Mouse (Mus musculus) heart, embryonic 10.5 days (tissue): ENCODE data around the gene Fgfr2. TPM values are rescaled to one million over a fixed set of nuclear protein-coding genes. Genes with fewer than 3 reads are reported as not detected.

Source experiments
- DNase-seq: peaks from one replicate; pipeline ENCODE4 v3.0.0-alpha.2; 2017; ENCODE audit warnings: low spot score
- H3K27ac ChIP-seq: fragments of 300-500 bp; sonication (generic); 2 replicates; pipeline ENCODE4 v1.5.1; 2016; ENCODE audit warnings: mild to moderate bottlenecking
- H3K27me3 ChIP-seq: fragments of 300-500 bp; sonication (generic); 2 replicates; pipeline ENCODE4 v1.6.1; 2016; ENCODE audit warnings: mild to moderate bottlenecking; ENCODE audit not compliant: poor library complexity, insufficient read depth, severe bottlenecking
- H3K36me3 ChIP-seq: fragments of 300-500 bp; sonication (generic); 2 replicates; pipeline ENCODE4 v1.6.1; 2016; ENCODE audit warnings: mild to moderate bottlenecking, moderate library complexity
- H3K4me1 ChIP-seq: fragments of 300-500 bp; sonication (generic); 2 replicates; pipeline ENCODE4 v1.6.1; 2016; ENCODE audit warnings: mild to moderate bottlenecking
- H3K4me3 ChIP-seq: fragments of 300-500 bp; sonication (generic); 2 replicates; pipeline ENCODE4 v1.5.1; 2016; ENCODE audit warnings: mild to moderate bottlenecking, moderate library complexity
- H3K9me3 ChIP-seq: fragments of 300-500 bp; sonication (generic); 2 replicates; pipeline ENCODE4 v1.6.1; 2016; ENCODE audit warnings: mild to moderate bottlenecking, moderate library complexity
- WGBS: fragments of 180-500 bp; shearing (Covaris S2); methylation state at CpG from one replicate; pipeline ENCODE4 v1.1.7; 2016; 5-methylcytosine and 5-hydroxymethylcytosine counted together
- polyA plus RNA-seq: library from polyadenylated mRNA; unstranded; fragments of >200 nt; fragmentation: Nextera tagmentation; extraction: Ambion mirVana; gene quantifications from 2 replicates; pipeline ENCODE4 v1.2.1, GENCODE M21; 2016

The Fgfr2 gene
- polyA plus RNA-seq, 1 experiment from 2014 or later: 46.6 TPM

DNA sequence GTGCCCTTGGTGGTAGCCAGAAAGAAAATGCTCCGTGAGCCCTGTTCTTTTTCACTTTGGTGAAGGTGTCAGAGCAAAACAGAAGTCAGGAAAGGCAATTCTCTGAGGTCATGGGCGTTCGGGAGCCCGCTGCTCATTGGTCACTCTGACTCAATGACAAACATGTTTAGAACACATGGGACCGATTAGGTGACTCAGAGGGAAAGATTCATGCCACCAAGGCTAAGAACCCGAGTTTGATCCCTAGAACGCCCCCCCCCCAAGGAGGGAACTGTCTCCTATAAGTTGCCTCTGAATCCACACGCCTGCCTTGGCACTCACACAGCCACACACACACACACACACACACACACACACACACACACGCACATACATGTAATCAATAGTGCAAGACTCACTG is 2329.5 kb downstream of the Fgfr2 start:
- H3K27me3 ChIP-seq: no peaks in the 10 kb centered on the region
- no peaks in the 10 kb centered on the region for H3K36me3 ChIP-seq
- no peak for DNase-seq
- no peak overlapping the region for H3K4me3 ChIP-seq
- peaks cover 36% of the 10 kb centered on the region for H3K4me1 ChIP-seq
- peak overlapping the region; percentile 22; the same call in 1 of the 2 replicates for H3K27ac ChIP-seq
- 74% methylated on average over 9 of the region's 9 CpGs for WGBS
- H3K9me3 ChIP-seq: no peaks in the 10 kb centered on the region

DNA sequence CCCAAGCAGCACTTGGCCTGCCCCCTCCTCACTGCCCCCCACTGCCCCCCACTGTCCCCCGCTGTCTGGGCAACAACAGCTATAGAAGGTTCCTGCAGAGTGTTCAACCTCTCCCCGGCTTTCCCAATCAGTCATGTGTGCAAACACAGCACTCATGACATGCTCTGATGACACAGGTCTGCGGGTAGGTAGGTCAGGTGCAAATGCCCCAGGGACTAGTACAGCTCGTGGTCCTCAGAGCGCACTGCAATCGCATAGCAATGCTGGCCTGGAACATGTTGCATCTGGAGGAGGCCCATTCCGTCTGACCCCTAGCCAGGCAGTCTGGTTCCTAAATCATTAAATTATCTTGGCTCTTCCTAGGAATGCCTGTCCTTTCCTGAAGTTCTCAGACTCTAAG is 2333.7 kb downstream of the Fgfr2 start:
- Histone ChIP-seq H3K27ac (no peak overlapping the region), H3K36me3 (no peaks in the 10 kb centered on the region), H3K4me3 (no peak overlapping the region), H3K27me3 (no peaks in the 10 kb centered on the region), H3K9me3 (no peaks in the 10 kb centered on the region), H3K4me1 (peaks cover 36% of the 10 kb centered on the region)
- 78% methylated on average over 7 of the region's 7 CpGs for WGBS
- DNase-seq: no peak

DNA sequence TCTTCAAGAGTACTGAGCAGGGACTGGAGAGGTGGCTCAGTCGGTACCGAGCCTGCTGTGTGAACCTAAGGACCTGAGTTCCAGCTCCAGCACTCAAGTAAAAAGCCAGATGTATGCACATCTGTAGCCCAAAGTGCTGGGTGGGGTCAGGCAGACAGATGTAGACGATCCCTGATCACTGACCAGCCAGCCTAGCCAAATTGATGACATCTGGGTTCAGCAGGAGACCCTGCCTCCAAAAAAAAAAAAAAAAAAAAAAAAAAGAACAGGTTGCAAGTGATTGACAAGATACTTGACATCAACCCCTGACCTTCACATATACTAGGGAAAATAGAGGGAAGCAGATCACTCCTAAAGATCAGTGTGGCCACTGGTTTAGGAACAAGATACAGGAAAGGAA is 2334.2 kb downstream of the Fgfr2 start:
- H3K27me3 ChIP-seq: no peaks in the 10 kb centered on the region
- no peak overlapping the region for H3K27ac ChIP-seq
- H3K4me3 ChIP-seq: no peak overlapping the region
- no peaks in the 10 kb centered on the region for H3K36me3 ChIP-seq
- no peak for DNase-seq
- 77% methylated on average over 3 of the region's 3 CpGs for WGBS
- H3K4me1 ChIP-seq: peaks cover 31% of the 10 kb centered on the region
- H3K9me3 ChIP-seq: no peaks in the 10 kb centered on the region

DNA sequence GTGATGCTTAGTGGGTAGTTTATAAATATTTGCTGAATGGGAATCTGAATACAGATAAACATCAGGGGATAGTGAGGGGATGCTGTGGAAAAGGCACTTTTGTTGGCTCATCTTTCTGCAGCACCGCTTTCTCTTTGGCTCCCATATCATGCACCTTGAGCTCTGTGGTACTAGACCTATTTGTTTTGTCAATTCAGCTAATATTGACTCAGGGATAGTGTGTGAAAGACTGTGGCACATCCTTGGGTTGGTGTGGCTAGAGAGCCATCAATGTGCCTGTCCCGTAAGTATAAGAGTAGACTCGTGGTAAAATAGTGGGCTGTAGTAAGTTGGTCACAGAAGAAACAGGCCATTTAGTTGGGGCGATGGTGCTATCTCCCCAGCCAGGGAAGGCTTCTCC is 2335.6 kb downstream of the Fgfr2 start:
- no peaks in the 10 kb centered on the region for H3K36me3 ChIP-seq
- peaks cover 28% of the 10 kb centered on the region for H3K4me1 ChIP-seq
- no peak for DNase-seq
- H3K9me3 ChIP-seq: no peaks in the 10 kb centered on the region
- WGBS: 91% methylated on average over 4 of the region's 4 CpGs
- H3K27me3 ChIP-seq: no peaks in the 10 kb centered on the region
- H3K27ac ChIP-seq: no peak overlapping the region
- H3K4me3 ChIP-seq: no peak overlapping the region

DNA sequence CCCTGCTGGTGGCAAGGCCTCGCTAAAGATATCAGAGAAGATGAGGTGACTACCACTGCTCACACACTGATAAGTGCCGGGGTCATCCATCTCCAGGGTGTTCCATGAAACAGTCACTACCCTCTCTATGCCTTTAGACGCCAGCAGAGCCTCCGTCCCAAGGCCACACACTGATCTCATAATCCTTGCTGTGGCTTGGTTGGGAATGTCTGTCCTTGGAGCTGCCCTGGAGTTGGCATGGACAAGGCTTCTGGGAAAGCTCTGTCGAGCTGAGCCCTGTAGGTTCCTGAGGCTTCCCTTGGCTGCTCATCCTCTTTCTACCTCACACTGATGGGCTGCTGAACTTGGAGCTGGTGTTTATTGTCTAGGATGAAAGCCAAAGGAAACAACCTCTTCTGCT is 2336.4 kb downstream of the Fgfr2 start:
- no peaks in the 10 kb centered on the region for H3K9me3 ChIP-seq
- no peak overlapping the region for H3K4me3 ChIP-seq
- no peaks in the 10 kb centered on the region for H3K27me3 ChIP-seq
- peaks cover 32% of the 10 kb centered on the region for H3K4me1 ChIP-seq
- WGBS: 56% methylated on average over 5 of the region's 5 CpGs
- H3K27ac ChIP-seq: peak overlapping the region; percentile 52
- DNase-seq: no peak
- no peaks in the 10 kb centered on the region for H3K36me3 ChIP-seq

DNA sequence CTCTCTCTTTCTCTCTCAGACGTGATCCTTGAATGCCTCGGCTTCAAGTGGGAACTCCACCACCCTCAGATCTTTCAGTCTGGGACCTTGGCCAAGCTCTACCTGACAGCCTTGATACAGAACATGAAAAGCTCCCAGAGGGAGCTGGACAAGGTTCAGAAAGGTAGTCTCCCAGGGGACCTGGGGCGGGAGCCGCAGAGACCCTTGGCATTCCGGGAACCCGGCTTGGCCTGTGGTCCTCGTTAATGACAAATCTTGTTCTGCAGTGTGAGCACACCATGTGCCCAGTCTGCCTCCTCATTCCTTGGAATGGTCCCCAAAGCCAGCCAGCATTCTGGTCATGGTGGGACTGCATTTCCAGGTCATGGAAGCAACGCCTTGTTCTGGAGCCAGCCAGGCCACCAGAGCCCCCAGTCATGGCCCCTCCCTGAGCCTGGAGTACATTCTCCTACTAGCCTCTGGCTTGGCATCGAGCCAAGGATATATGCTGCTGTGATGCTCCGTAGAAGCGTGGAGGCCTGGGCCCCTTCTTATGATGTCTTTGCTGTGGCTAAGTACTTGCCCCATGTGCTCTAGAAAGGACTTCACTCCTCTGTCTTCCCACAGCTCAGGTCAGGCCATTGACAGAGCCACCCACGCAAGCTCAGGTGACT is 2337.1 kb downstream of the Fgfr2 start:
- Histone ChIP-seq H3K4me1 (peaks cover 35% of the 10 kb centered on the region), H3K9me3 (no peaks in the 10 kb centered on the region), H3K27ac (peak overlapping the region; percentile 52; the same call in 1 of the 2 replicates), H3K4me3 (no peak overlapping the region), H3K36me3 (no peaks in the 10 kb centered on the region), H3K27me3 (no peaks in the 10 kb centered on the region)
- WGBS: 80% methylated on average over 12 of the region's 12 CpGs
- DNase-seq: no peak

DNA sequence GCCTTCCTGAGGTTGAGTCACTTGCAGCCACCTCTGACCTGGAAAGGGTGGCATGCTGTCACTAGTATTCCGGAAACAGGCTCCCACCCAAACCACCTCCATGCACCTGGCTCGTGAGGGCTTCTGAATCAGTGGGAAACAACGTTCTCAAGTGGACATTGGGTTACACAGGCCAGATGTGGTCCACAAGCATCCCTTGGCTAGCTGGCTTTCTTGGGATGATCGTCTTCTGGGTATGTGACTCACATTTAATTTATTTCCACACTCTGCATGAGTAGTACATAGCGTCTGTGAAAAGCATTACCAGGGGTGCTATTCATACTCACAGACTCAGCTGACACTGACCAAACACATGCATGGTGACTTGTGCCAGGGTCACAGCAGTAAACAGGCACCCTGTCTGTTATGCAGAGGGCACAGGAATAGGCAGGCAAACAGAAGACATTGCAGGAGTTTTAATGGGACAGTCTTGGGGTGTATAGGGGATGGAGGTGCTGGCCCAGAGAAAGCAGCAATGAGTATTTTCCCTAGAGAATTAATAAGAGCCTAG is 2340.6 kb downstream of the Fgfr2 start:
- 76% methylated on average over 5 of the region's 5 CpGs for WGBS
- Histone ChIP-seq H3K27me3 (no peaks in the 10 kb centered on the region), H3K4me1 (peaks cover 36% of the 10 kb centered on the region), H3K9me3 (no peaks in the 10 kb centered on the region), H3K36me3 (no peaks in the 10 kb centered on the region), H3K4me3 (no peak overlapping the region), H3K27ac (0 out of 2 replicates have a peak overlapping the region, but pooled peaks have one; percentile 67)
- DNase-seq: no peak

DNA sequence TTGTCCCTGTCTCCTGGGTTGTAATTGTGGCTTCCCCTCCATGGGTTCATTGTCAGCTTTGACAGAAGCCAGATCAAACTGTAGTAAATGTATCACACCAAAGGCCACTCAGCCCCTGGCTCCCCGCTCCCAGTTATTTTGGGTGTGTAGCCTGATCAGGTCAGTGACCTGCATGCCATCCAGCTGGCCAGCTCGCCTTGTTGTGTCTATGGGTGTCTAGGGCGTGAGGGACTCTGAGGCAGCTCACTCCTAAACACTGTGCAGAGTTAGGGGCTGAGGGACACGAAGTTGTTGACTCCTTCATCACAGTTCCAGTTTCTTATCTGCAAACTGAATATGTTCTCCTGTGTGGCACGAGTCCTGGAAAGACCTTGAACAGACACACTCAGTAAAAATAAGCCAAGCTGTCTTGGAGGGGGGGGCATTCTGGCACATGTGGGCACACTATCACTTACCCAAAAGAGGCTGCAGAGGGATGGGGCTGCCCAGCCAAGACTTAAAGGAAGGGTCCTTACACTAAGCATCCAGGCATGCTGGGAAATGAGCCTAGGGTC is 2342.2 kb downstream of the Fgfr2 start:
- Histone ChIP-seq H3K27me3 (no peaks in the 10 kb centered on the region), H3K36me3 (no peaks in the 10 kb centered on the region), H3K4me3 (no peak overlapping the region), H3K4me1 (peaks cover 25% of the 10 kb centered on the region), H3K9me3 (no peaks in the 10 kb centered on the region), H3K27ac (peak overlapping the region; percentile 67; the same call in 1 of the 2 replicates)
- DNase-seq: no peak
- WGBS: 24% methylated on average over 5 of the region's 5 CpGs

DNA sequence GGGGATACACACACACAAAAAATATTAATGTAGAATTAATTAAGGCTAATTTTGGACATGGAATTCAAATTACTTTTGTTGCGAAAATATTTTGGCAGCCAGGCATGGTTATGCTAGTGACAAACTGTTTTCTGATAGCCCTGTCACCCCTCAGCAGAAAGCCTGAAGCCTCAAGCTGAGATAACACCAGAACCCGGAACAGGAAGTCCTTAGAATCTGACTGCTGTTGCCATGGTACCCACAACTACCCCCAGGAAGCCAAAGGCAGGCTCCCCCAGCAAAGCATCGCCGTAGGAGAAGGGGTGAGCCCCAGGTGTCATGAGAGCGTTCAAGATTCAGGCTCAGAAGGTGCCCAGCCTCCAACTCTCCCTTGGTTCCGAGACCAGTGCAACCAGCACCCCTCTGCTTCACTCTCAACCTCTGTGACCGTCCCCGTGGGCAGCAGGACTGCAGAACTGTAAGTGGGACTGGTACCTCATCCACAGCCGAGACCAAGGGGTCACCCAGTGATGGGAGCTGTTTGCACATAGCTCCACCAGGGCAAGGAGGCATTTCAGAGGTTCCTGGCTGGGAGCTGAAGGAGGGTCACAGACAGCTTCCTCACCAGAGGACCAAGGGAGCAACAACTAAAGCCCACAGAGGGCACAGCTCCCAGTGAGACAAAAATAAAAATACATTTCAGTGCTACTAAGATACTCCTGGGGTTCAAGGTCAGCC is 2349.1 kb downstream of the Fgfr2 start, which contains the start of gene Btbd16:
TSS of gene Btbd16 (plus strand) at position 156 of the 717 bp plus-strand sequence.
- 46% methylated on average over 9 of the region's 9 CpGs for WGBS

DNA sequence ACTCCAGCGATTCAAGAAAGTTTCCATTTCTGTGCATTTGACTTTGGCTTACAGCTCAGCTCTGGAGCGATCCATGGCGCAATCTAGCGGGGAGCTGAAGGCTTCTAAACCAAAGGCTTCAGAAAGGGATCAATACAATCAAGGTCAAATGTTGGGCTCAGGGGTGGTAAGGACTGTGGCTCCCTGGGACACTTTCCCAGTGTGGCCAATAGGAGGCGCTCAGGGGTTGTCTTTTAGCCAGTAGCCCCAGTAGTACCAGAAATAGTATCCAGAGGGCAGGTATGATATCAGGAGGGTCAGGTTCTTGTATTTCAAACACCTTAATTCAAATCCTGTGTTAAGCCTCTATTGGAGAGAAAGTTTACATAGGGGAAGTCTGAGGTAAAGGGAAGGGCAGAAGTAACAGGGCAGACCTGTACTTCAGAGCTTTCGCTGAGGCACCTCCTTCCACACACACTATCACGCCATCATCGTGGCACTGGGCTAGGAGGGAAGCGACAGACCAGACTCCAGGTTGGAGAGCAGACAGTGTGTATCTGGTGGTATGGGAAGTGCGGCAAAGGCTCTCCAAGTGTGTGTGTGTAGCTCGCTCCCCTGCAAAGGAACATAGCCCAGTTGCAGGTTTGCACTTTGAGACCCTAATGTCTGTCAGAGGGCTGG is 2349.8 kb downstream of the Fgfr2 start:
- H3K4me3 ChIP-seq: no peak overlapping the region
- no peak overlapping the region; the same call in 1 of the 2 replicates for H3K27ac ChIP-seq
- WGBS: 56% methylated on average over 11 of the region's 11 CpGs
- H3K9me3 ChIP-seq: no peaks in the 10 kb centered on the region
- no peaks in the 10 kb centered on the region for H3K36me3 ChIP-seq
- H3K4me1 ChIP-seq: peaks cover 16% of the 10 kb centered on the region
- DNase-seq: no peak
- H3K27me3 ChIP-seq: no peaks in the 10 kb centered on the region

More for the DNA sequence above, 2349.1 kb downstream of the Fgfr2 start, which contains the start of gene Btbd16:
- Histone ChIP-seq H3K27me3 (no peaks in the 10 kb centered on the region), H3K9me3 (no peaks in the 10 kb centered on the region), H3K4me3 (no peak within 1 kb of the TSS), H3K36me3 (no peaks in the 10 kb centered on the region), H3K27ac (peak within 1 kb of the TSS; percentile 38; the same call in 1 of the 2 replicates), H3K4me1 (peaks cover 16% of the 10 kb centered on the region)
- DNase-seq: no peak

DNA sequence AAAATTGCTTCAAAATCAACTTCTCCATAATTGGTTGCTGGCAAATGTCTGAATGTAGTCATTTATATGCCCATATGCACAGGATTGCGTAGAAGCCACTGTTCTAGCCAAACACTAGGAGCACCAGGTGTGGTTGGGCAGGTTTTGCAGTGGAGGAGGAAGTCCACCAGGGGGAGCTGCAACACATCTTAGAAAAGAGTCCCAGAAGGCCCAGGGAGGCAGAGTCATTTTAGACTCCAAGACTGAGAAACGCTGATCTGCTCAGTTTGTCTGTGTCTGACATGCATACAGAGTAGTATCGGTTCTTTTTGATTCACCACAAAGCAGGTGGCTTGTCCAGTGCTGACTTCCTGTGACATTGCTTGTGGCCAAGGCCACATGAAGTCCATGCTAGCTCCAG is 2352.4 kb downstream of the Fgfr2 start:
- Histone ChIP-seq H3K4me3 (no peak overlapping the region), H3K4me1 (peaks cover 26% of the 10 kb centered on the region), H3K27ac (no peak overlapping the region), H3K36me3 (peaks cover 4% of the 10 kb centered on the region; the same call in 1 of the 2 replicates), H3K27me3 (no peaks in the 10 kb centered on the region), H3K9me3 (no peaks in the 10 kb centered on the region)
- DNase-seq: no peak
- WGBS: 36% methylated on average over 3 of the region's 3 CpGs

DNA sequence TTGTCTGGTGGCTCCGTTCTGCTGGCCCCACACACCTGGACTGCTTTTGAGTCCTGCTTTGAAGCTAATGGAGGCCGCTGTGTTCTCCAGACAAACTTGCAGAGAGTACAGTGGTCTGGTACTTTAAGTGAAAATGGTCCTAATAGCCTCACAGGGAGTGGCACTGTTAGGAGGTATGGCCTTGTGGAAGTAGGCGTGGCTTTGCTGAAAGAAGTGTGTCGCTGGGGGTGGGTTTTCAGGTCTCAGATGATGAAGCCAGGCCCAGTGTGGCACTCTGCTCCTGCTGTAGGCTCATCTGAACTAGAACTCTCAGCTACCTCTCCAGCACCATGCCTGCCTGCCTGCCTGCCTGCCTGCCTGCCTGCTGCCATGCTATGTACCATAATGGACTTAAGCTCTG is 2355.0 kb downstream of the Fgfr2 start:
- H3K27me3 ChIP-seq: no peaks in the 10 kb centered on the region
- no peak for DNase-seq
- H3K36me3 ChIP-seq: peaks cover 25% of the 10 kb centered on the region
- no peaks in the 10 kb centered on the region for H3K9me3 ChIP-seq
- H3K4me1 ChIP-seq: peaks cover 13% of the 10 kb centered on the region
- H3K4me3 ChIP-seq: no peak overlapping the region
- WGBS: 84% methylated on average over 4 of the region's 4 CpGs
- no peak overlapping the region for H3K27ac ChIP-seq
